Mouse (Mus musculus): ENCODE data around the gene Sin3b. TPM values are rescaled to one million over a fixed set of nuclear protein-coding genes. Genes with fewer than 3 reads are reported as not detected.
A peak's percentile ranks its signal among the peaks of the same experiment; 100 is the strongest.

Sin3b gene
- total RNA-seq, 2 experiments from 2014 or later = 78.2 to 80.8 TPM

GRCm38 (mm10) chr8:72753781-72754180 is 30.7 kb downstream of the Sin3b start:
- peak; percentile 1 for DNase-seq

GRCm38 (mm10) chr8:72756031-72756430 is 32.9 kb downstream of the Sin3b start:
- peak; percentile 1 for DNase-seq

GRCm38 (mm10) chr8:72756771-72757390 is 33.8 kb downstream of the Sin3b start:
- DNase-seq = no peak

- DNase-seq = no peak
These were observed 34.5 kb downstream of the Sin3b start for GRCm38 (mm10) chr8:72757426-72758195.

- no peak for DNase-seq
These were observed 35.2 kb downstream of the Sin3b start for GRCm38 (mm10) chr8:72758310-72758709.

DNA sequence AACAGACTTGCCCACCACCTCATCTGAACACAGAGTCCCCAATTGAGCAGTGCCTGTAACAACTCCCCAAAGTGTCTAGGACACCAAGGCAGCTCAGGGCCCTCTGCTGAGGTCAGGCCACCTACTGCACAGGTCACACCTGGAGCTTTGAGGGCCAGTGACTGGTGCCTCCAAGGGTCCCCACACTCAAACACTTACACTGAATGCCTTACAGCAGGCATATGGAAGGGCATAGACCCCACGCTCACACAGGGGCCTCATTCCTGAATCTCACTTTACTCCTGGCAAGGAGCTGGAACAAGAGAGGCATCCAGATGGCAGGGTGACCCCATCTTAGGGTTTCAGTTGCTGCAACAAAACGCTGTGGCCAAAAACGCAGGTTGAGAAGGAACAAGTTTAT is 37.1 kb downstream of the Sin3b start:
- DNase-seq = no peak

DNA sequence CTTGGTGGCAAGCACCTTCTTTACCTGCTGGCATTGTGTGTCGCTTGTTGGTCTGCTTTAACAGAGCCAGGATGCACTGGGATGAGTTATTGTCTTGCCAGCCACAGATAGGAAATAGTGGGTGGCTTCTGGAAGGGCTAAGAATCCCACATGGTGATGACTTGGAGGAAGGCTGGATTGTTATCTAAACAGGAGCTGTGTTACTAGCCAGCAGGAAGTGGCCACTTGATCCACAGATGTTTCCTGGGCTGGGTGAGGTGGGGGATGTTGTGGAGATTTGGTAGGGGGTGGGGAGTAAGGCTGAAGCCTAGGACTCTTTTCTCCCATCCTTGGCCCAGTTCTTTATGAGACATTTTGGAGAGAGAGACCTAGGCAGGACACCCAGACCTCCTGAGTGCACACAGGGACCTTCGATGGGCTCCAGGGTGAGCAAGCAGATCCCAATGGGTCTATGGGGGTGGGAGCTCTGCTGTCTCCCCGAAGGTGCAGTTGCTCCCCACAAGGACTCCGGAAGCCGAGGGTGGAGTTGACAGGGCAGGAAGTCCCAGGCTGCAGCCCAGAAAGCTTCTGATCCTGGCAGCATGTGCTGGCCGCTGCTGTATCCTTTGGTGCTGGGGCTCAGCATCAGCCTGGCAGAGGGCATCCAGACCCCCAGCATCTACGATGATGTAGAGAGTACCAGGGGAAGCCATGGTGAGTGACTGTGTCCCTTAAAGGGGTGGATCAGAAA is 38.4 kb downstream of the Sin3b start, which contains the start of gene F2rl3:
Gene F2rl3 (plus strand): TSS at position 559 of the 730 bp plus-strand sequence.
- no peak for DNase-seq

- no peak for DNase-seq
These were observed 39.2 kb downstream of the Sin3b start for GRCm38 (mm10) chr8:72762306-72762705.

DNA sequence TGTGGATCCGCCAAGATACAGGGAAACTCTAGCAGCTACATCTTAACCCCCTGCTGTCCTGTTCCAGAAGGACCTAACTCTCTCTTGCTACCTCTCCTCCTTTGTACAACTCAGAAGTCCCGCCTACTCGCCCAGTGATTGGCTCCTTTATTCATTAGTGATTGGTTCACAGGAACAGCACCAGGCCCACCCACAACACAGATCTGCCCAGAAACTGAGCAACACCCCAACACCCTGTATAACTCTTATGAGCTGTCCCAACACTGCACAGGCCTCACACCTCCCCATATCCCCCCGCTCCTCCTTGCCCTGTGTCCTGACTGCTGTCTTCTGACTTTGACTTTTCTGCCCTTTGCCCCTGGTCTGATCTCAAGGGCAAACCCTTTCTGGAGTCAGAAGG is 42.6 kb downstream of the Sin3b start:
- DNase-seq = no peak

GRCm38 (mm10) chr8:72766777-72767176 is 43.7 kb downstream of the Sin3b start:
- no peak for DNase-seq

DNA sequence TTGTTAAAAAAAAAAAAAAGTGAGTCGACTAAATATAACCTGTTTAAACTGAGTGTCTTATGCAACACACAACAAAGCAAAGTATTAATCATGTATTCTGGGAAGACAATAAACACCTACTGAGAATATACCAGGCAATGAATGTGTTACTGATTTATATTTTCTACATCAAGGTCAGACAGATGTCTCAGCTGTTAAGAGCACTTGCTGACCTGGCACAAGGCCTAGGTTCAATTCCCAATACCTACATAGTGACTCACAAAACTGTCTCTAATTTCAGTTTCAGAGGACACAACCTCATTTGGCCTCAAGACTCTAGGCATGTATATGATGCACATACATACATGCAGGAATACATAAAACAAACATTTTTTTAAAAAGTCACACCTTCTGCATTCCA is 54.7 kb downstream of the Sin3b start:
- DNase-seq = no peak

DNA sequence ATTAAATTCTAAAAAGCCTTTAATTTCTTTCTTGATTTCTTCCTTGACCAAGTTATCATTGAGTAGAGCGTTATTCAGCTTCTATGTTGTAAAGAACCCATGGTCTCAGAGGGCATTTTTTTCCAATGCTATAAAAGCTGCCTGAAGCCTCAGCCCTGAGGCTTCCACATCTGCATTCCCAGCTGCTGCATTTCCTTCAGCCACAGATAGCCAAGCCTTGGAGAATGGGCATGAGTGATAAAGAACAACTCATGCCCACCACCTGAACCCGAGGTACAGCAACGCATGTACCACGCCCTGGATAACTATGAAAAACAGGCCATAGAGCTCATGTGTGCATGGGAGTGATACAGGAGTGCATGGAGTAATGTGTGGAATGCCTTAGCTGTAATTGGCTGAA is 57.6 kb downstream of the Sin3b start:
- DNase-seq = no peak

DNA sequence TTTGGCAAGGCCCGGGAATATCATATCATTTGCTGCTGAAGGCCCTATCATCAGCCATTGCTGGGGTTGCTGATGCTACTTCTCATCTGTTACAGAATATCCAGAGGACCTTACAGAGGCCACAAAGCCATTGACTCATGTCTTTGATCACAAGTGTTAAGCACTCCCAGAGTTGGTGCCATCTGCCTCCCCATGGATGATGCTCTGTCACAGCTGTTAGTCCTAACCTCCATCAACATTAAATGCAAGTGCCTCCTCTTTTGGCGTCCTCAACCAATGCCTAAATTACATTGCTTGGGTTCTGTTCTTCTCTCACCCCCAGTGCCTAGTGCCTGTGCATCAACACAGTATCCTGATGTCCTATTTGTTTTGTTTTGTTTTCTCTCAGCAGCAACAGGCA is 78.5 kb downstream of the Sin3b start:
- no peak for DNase-seq

Small RNA genes lying within 50 kb of the gene (microRNA-seq; reads per million reads assigned to microRNA genes)
- gene Gm26237 = 0 reads per million in 2 experiments

Other genes starting within 250 kb of the Sin3b start
- gene Cherp, start 248.1 kb upstream of the Sin3b start, total RNA-seq (2021) = 10 to 100 TPM; 27.5 to 38.9 TPM
- gene Slc35e1, start 230.7 kb upstream of the Sin3b start, total RNA-seq (2021) = 10 to 100 TPM; 23.3 to 25.3 TPM
- gene Med26, start 175.0 kb upstream of the Sin3b start, total RNA-seq (2021) = 1 to 10 TPM; 7.0 to 9.3 TPM
- 100 to 1,000 TPM in 1 of 2 experiments, 10 to 100 TPM in 1; 89.9 to 102 TPM for gene Smim7, start 152.2 kb upstream of the Sin3b start, total RNA-seq (2021)
- 100 to 1,000 TPM; 824 to 997 TPM for gene Tmem38a, start 151.2 kb upstream of the Sin3b start, total RNA-seq (2021)
- gene Nwd1, start 76.6 kb upstream of the Sin3b start, total RNA-seq (2021) = 1 to 10 TPM; 1.0 to 1.2 TPM
- 1 to 10 TPM; 1.9 to 3.2 TPM for gene F2rl3, start 38.6 kb downstream of the Sin3b start, total RNA-seq (2021)